Mouse (Mus musculus): Measurements from ENCODE around the gene Spint4. TPM values are rescaled to one million over a fixed set of nuclear protein-coding genes. Genes with fewer than 3 reads are reported as not detected.

Spint4 gene
- polyA plus RNA-seq (2015; fragmentation: Illumina TruSeq; extraction: RNeasy Lipid Tissue Mini Kit (QIAGEN cat#74804); ENCODE audit: insufficient read depth, low read depth, low replicate concordance): not detected

DNA sequence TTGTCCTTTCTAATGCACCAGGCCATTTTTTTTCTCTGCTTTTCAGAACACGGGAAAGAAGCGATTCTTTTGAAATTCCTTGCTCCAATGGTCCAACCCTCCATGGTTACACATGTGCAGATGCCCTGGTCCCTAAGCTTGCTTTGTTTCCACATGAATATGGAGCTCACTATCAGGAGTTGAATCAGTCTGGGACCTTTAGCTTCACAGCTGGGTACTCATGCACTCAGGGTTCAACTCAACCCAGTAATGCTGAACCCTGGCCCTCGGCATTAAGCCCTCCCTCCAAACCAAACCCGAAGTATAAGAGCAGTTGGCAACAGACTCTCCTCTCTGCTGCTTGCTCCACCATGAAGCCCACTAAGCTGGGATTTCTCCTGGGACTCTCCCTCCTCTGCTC, at the start of gene Spint4:
TSS of gene Spint4 (plus strand) at position 301 of the 400 bp plus-strand sequence.

DNA sequence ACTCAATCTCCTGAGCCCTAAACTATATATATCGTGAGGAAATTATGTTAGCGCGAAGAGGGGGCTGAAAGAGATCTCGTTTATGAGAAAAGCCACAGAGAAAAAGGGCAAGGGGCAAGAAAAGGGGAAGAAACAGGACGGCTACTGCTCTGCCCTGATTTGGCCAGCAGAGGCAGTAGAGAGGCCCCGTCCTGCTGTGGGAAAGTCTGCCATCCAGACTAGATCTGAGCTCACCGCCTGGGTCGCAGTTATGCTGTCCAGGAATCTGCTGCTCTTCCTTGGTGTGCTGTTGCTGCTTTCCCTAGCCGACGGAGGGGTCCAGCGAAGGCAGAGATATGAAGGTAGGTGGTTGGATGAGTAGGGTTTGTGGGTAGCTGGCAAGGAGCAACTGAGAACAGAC, 42.4 kb upstream of the Spint4 start, which contains the start of gene Wfdc10:
TSS of gene Wfdc10 (plus strand) at position 189 of the 400 bp plus-strand sequence.

DNA sequence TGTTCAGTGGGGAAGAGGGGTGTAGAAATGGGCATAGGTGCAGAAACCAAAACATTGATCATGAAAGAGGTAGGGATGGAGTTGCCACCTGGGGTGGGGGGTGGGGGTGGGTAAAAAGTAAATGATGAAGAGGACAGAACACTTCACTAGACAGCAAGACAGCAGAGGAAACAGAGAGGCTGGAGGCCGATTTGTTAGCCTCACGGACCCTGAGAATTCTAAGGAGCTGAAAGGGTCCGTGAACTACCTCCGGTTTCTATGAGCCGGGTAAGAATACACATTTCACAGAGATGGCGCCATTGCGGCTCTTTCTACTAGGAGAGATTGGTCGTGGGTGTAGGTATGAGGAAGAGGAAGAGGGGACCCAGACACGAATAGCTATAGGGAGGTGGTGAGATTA, 41.8 kb upstream of the Spint4 start, which contains the start of gene Wfdc9:
TSS of gene Wfdc9 (minus strand) at position 101 of the 400 bp plus-strand sequence.

DNA sequence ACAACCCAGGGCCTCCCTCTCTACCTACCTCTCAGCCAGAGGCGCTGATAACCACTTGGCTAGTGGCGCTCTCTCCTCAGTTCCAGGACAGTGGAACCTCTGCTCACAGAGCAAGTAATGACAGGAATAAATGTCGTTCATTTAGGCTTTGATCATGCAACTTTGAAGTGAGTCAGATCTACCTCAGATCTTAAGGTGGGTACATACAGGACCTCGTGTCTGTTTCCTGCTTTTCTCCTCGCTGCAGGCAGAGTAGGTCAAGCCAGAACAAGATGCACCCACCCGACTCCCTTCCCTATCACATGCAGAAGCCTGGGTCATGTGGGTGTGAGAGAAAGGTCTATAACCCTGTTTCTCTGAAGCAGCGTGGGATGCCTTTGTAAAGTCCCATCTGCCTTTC, 24.3 kb upstream of the Spint4 start, which contains the start of gene Wfdc11:
TSS of gene Wfdc11 (minus strand) at position 101 of the 400 bp plus-strand sequence.

DNA sequence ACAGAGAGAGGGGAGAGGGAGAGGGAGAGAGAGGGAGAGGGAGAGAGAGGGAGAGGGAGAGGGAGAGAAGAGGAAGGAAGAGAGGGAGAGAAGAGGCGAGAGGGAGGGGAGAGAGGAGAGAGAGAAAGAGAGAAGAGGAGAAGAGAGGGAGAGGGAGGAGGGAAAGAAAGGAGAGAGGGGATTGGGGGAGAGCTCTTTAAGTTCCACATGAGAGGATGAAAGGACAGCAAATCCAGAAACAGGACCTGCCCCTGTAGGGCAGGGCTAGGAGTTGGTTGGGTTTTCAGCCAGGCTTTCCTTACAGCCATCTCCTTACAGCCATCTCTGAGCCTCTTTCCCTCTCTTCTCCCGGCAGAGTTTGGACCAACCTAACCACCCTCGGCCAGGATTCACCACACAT, 13.5 kb upstream of the Spint4 start, which contains the start of gene Wfdc13:
TSS of gene Wfdc13 (plus strand) at position 301 of the 400 bp plus-strand sequence.

DNA sequence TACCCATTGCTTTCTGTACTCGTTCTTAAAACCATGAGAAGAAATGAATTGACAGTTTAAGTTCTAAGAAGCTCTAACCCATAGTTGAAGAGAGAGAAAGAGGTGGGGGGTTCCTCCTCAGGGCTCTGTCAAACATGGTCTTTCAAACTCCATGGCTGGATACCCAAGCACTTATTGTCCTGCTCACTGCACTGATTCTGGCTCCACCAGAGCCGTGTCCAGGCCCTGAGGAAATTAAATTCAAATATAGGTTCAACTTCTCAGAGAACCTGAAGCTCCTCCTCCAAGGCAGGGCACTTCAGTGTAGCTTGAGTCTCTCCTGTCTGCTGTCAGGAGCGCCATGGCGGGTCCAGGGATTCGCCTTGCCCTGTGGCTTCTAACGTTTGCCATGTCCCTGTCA, 16.7 kb downstream of the Spint4 start, which contains the start of gene Spint5:
TSS of gene Spint5 (plus strand) at position 301 of the 400 bp plus-strand sequence.

DNA sequence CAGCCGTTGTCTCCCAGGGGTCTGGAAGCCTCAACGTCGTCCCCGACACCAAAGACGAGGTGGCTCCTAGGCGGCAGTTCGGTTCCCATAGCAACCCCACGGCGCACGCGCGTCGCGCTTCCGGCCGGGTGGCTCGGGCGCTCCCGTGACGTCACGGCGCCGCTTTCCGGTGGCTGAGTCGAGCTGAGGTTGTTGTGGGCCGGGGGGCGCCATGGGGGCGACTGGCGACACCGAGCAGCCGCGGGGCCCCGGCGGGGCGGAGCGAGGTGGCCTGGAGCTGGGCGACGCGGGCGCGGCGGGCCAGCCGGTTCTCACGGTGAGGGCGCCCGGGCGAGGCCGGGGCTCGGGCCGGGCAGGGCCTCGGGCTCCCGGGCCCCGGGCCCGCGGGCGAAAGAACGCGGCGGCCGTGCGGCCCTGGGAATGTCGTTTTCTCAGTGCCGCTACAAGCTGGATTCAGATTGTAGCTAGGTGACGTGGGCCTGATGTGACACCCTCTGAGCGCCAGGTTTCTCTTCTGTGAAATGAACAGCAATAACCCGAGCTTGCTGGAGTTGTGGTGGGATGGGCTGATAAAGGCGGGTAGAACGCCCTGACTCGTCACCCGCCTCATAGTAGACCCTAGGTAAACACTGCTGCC, 47.7 kb downstream of the Spint4 start, which contains the start of the genes Wfdc3 and Dnttip1:
TSS of gene Wfdc3 (minus strand) at position 89 of the 637 bp plus-strand sequence.
TSS of gene Dnttip1 (plus strand) at position 141 of the 637 bp plus-strand sequence.

Other genes starting within 250 kb of the Spint4 start
- 11.8 TPM for gene Sys1, start 241.5 kb upstream of the Spint4 start, polyA plus RNA-seq (2015; fragmentation: Illumina TruSeq; extraction: RNeasy Lipid Tissue Mini Kit (QIAGEN cat#74804); ENCODE audit: insufficient read depth, low read depth, low replicate concordance)
- not detected for gene Gm20458, start 237.5 kb upstream of the Spint4 start, polyA plus RNA-seq (2015; fragmentation: Illumina TruSeq; extraction: RNeasy Lipid Tissue Mini Kit (QIAGEN cat#74804); ENCODE audit: insufficient read depth, low read depth, low replicate concordance)
- gene Trp53tg5, start 224.8 kb upstream of the Spint4 start, polyA plus RNA-seq (2015; fragmentation: Illumina TruSeq; extraction: RNeasy Lipid Tissue Mini Kit (QIAGEN cat#74804); ENCODE audit: insufficient read depth, low read depth, low replicate concordance): not detected
- 8.1 TPM for gene Dbndd2, start 212.4 kb upstream of the Spint4 start, polyA plus RNA-seq (2015; fragmentation: Illumina TruSeq; extraction: RNeasy Lipid Tissue Mini Kit (QIAGEN cat#74804); ENCODE audit: insufficient read depth, low read depth, low replicate concordance)
- 10.4 TPM for gene Pigt, start 201.0 kb upstream of the Spint4 start, polyA plus RNA-seq (2015; fragmentation: Illumina TruSeq; extraction: RNeasy Lipid Tissue Mini Kit (QIAGEN cat#74804); ENCODE audit: insufficient read depth, low read depth, low replicate concordance)
- 8.5 TPM for gene Wfdc2, start 136.1 kb upstream of the Spint4 start, polyA plus RNA-seq (2015; fragmentation: Illumina TruSeq; extraction: RNeasy Lipid Tissue Mini Kit (QIAGEN cat#74804); ENCODE audit: insufficient read depth, low read depth, low replicate concordance)
- gene Spint3, start 125.0 kb upstream of the Spint4 start, polyA plus RNA-seq (2015; fragmentation: Illumina TruSeq; extraction: RNeasy Lipid Tissue Mini Kit (QIAGEN cat#74804); ENCODE audit: insufficient read depth, low read depth, low replicate concordance): not detected
- not detected for gene Wfdc6a, start 113.1 kb upstream of the Spint4 start, polyA plus RNA-seq (2015; fragmentation: Illumina TruSeq; extraction: RNeasy Lipid Tissue Mini Kit (QIAGEN cat#74804); ENCODE audit: insufficient read depth, low read depth, low replicate concordance)
- not detected for gene Eppin, start 104.9 kb upstream of the Spint4 start, polyA plus RNA-seq (2015; fragmentation: Illumina TruSeq; extraction: RNeasy Lipid Tissue Mini Kit (QIAGEN cat#74804); ENCODE audit: insufficient read depth, low read depth, low replicate concordance)
- not detected for gene Wfdc6b, start 85.0 kb upstream of the Spint4 start, polyA plus RNA-seq (2015; fragmentation: Illumina TruSeq; extraction: RNeasy Lipid Tissue Mini Kit (QIAGEN cat#74804); ENCODE audit: insufficient read depth, low read depth, low replicate concordance)
- gene Wfdc8, start 84.9 kb upstream of the Spint4 start, polyA plus RNA-seq (2015; fragmentation: Illumina TruSeq; extraction: RNeasy Lipid Tissue Mini Kit (QIAGEN cat#74804); ENCODE audit: insufficient read depth, low read depth, low replicate concordance): not detected
- gene Wfdc16, start 59.7 kb upstream of the Spint4 start, polyA plus RNA-seq (2015; fragmentation: Illumina TruSeq; extraction: RNeasy Lipid Tissue Mini Kit (QIAGEN cat#74804); ENCODE audit: insufficient read depth, low read depth, low replicate concordance): 1.0 TPM
- not detected for gene Wfdc10, start 42.5 kb upstream of the Spint4 start, polyA plus RNA-seq (2015; fragmentation: Illumina TruSeq; extraction: RNeasy Lipid Tissue Mini Kit (QIAGEN cat#74804); ENCODE audit: insufficient read depth, low read depth, low replicate concordance)
- gene Wfdc9, start 41.9 kb upstream of the Spint4 start, polyA plus RNA-seq (2015; fragmentation: Illumina TruSeq; extraction: RNeasy Lipid Tissue Mini Kit (QIAGEN cat#74804); ENCODE audit: insufficient read depth, low read depth, low replicate concordance): not detected
- gene Wfdc11, start 24.4 kb upstream of the Spint4 start, polyA plus RNA-seq (2015; fragmentation: Illumina TruSeq; extraction: RNeasy Lipid Tissue Mini Kit (QIAGEN cat#74804); ENCODE audit: insufficient read depth, low read depth, low replicate concordance): not detected
- not detected for gene Wfdc13, start 13.4 kb upstream of the Spint4 start, polyA plus RNA-seq (2015; fragmentation: Illumina TruSeq; extraction: RNeasy Lipid Tissue Mini Kit (QIAGEN cat#74804); ENCODE audit: insufficient read depth, low read depth, low replicate concordance)
- gene Spint5, start 16.8 kb downstream of the Spint4 start, polyA plus RNA-seq (2015; fragmentation: Illumina TruSeq; extraction: RNeasy Lipid Tissue Mini Kit (QIAGEN cat#74804); ENCODE audit: insufficient read depth, low read depth, low replicate concordance): not detected
- 2.3 TPM for gene Wfdc3, start 47.4 kb downstream of the Spint4 start, polyA plus RNA-seq (2015; fragmentation: Illumina TruSeq; extraction: RNeasy Lipid Tissue Mini Kit (QIAGEN cat#74804); ENCODE audit: insufficient read depth, low read depth, low replicate concordance)
- gene Dnttip1, start 47.5 kb downstream of the Spint4 start, polyA plus RNA-seq (2015; fragmentation: Illumina TruSeq; extraction: RNeasy Lipid Tissue Mini Kit (QIAGEN cat#74804); ENCODE audit: insufficient read depth, low read depth, low replicate concordance): 6.2 TPM
- gene Ube2c, start 71.4 kb downstream of the Spint4 start, polyA plus RNA-seq (2015; fragmentation: Illumina TruSeq; extraction: RNeasy Lipid Tissue Mini Kit (QIAGEN cat#74804); ENCODE audit: insufficient read depth, low read depth, low replicate concordance): not detected
- not detected for gene Tnnc2, start 81.5 kb downstream of the Spint4 start, polyA plus RNA-seq (2015; fragmentation: Illumina TruSeq; extraction: RNeasy Lipid Tissue Mini Kit (QIAGEN cat#74804); ENCODE audit: insufficient read depth, low read depth, low replicate concordance)
- gene Snx21, start 87.3 kb downstream of the Spint4 start, polyA plus RNA-seq (2015; fragmentation: Illumina TruSeq; extraction: RNeasy Lipid Tissue Mini Kit (QIAGEN cat#74804); ENCODE audit: insufficient read depth, low read depth, low replicate concordance): 7.6 TPM
- gene Acot8, start 106.4 kb downstream of the Spint4 start, polyA plus RNA-seq (2015; fragmentation: Illumina TruSeq; extraction: RNeasy Lipid Tissue Mini Kit (QIAGEN cat#74804); ENCODE audit: insufficient read depth, low read depth, low replicate concordance): 3.7 TPM
- 1.3 TPM for gene Zswim3, start 106.6 kb downstream of the Spint4 start, polyA plus RNA-seq (2015; fragmentation: Illumina TruSeq; extraction: RNeasy Lipid Tissue Mini Kit (QIAGEN cat#74804); ENCODE audit: insufficient read depth, low read depth, low replicate concordance)
- gene Zswim1, start 124.2 kb downstream of the Spint4 start, polyA plus RNA-seq (2015; fragmentation: Illumina TruSeq; extraction: RNeasy Lipid Tissue Mini Kit (QIAGEN cat#74804); ENCODE audit: insufficient read depth, low read depth, low replicate concordance): 2.2 TPM
- not detected for gene Spata25, start 130.0 kb downstream of the Spint4 start, polyA plus RNA-seq (2015; fragmentation: Illumina TruSeq; extraction: RNeasy Lipid Tissue Mini Kit (QIAGEN cat#74804); ENCODE audit: insufficient read depth, low read depth, low replicate concordance)
- 25.7 TPM for gene Ctsa, start 134.4 kb downstream of the Spint4 start, polyA plus RNA-seq (2015; fragmentation: Illumina TruSeq; extraction: RNeasy Lipid Tissue Mini Kit (QIAGEN cat#74804); ENCODE audit: insufficient read depth, low read depth, low replicate concordance)
- 0.87 TPM for gene Neurl2, start 135.0 kb downstream of the Spint4 start, polyA plus RNA-seq (2015; fragmentation: Illumina TruSeq; extraction: RNeasy Lipid Tissue Mini Kit (QIAGEN cat#74804); ENCODE audit: insufficient read depth, low read depth, low replicate concordance)
- gene Pltp, start 159.2 kb downstream of the Spint4 start, polyA plus RNA-seq (2015; fragmentation: Illumina TruSeq; extraction: RNeasy Lipid Tissue Mini Kit (QIAGEN cat#74804); ENCODE audit: insufficient read depth, low read depth, low replicate concordance): 49.6 TPM
- gene Pcif1, start 180.8 kb downstream of the Spint4 start, polyA plus RNA-seq (2015; fragmentation: Illumina TruSeq; extraction: RNeasy Lipid Tissue Mini Kit (QIAGEN cat#74804); ENCODE audit: insufficient read depth, low read depth, low replicate concordance): 14.1 TPM
- 5.1 TPM for gene Zfp335, start 213.3 kb downstream of the Spint4 start, polyA plus RNA-seq (2015; fragmentation: Illumina TruSeq; extraction: RNeasy Lipid Tissue Mini Kit (QIAGEN cat#74804); ENCODE audit: insufficient read depth, low read depth, low replicate concordance)
- gene Mmp9, start 242.3 kb downstream of the Spint4 start, polyA plus RNA-seq (2015; fragmentation: Illumina TruSeq; extraction: RNeasy Lipid Tissue Mini Kit (QIAGEN cat#74804); ENCODE audit: insufficient read depth, low read depth, low replicate concordance): 6.0 TPM

Data from pancreas, adult 10 weeks (tissue).